Mouse (Mus musculus) urinary bladder, postnatal 14 days (tissue): ENCODE data around the gene Zbtb25.

Experiments
- DNase-seq: peaks from one replicate; pipeline ENCODE4 v3.0.0; 2021; ENCODE audit warnings: low spot score

Gene Zbtb25

DNA sequence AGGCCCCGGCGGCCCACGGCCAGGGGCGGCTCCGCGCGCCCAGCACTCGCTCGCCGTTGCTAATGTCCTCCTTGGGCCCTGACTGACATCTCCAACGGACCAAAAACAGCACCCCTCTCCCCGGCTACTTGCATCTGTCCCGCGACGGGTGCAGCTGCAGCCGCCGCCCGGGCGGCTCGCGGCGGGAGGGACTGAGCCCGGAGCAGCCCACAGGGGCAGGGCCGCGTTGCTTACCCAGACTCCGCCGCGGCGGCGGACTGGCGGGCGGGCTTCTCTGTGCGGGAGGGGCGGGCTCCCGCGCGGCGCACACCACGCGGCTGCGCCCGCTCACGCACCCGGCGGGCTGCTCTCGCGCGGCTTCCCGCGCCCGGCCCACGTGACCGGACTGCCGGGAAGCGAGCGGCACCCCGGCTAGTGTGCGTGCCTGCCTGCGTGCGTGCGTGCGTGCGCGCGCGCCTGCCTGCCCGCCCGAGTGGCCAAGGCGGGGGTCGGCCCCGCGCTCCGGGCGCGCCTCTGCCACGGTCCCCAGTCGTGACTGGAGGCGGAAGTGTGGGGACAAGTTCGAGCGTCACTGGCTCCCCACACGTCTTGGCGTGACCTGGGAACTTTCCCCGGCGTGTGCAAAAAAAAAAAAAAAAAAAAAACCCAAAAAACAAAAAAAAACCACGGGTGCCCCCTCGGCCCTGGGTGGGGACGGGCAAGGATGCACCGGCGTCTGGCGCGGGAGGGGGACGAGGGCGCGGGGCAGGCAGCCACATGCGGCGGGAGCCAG, at the start of gene Zbtb25:
Gene Zbtb25, minus strand, starts transcription at position 397 of the 772 bp plus-strand sequence.
- peak; percentile 81 for DNase-seq

DNA sequence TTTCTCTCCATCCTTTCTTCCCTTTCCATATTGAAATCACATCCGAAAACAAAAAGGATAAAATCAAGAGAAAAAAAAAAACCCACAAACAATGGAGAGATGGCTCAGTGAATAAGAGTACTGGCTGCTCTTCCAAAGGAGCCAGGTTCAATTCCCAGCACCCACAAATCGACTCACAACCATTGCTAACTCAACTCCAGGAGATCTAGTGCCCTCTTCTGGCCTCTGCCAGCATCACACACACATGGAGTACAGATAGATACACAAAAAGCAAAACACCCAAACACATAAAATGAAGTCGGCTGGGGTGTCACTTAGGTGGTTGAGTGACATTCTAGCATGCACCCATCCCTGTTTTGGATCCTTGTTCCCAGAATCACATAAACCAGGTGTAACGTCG, 48.9 kb upstream of the Zbtb25 start:
- DNase-seq, result no peak

GRCm38 (mm10) chr12:76417433-76417854, 48.0 kb upstream of the Zbtb25 start, which contains the start of gene Ppp1r36:
Gene Ppp1r36 (plus strand): TSS chr12:76417538.
- DNase-seq, result peak; percentile 61

GRCm38 (mm10) chr12:76415383-76416010, 46.1 kb upstream of the Zbtb25 start:
- DNase-seq, result no peak

- no peak for DNase-seq
Observed at GRCm38 (mm10) chr12:76409166-76409565, 39.8 kb upstream of the Zbtb25 start.

GRCm38 (mm10) chr12:76407184-76407583, 37.8 kb upstream of the Zbtb25 start:
- DNase-seq, result no peak

GRCm38 (mm10) chr12:76405971-76406370, 36.6 kb upstream of the Zbtb25 start:
- DNase-seq, result no peak

DNA sequence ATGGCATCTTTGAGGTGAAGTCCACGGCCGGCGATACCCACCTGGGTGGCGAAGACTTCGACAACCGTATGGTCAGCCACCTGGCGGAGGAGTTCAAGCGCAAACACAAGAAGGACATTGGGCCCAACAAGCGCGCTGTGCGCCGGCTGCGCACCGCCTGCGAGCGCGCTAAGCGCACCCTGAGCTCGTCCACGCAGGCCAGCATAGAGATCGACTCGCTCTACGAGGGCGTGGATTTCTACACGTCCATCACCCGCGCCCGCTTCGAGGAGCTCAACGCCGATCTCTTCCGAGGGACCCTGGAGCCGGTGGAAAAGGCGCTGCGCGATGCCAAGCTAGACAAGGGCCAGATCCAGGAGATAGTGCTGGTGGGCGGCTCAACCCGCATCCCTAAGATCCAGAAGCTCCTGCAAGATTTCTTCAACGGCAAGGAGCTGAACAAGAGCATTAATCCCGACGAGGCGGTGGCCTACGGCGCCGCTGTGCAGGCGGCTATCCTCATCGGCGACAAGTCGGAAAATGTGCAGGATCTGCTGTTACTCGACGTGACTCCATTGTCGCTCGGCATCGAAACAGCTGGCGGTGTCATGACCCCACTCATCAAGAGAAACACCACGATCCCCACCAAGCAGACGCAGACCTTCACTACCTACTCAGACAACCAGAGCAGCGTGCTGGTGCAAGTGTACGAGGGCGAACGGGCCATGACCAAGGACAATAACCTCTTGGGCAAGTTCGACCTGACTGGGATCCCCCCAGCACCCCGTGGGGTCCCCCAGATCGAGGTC, 36.0 kb upstream of the Zbtb25 start:
- peak; percentile 26 for DNase-seq

DNA sequence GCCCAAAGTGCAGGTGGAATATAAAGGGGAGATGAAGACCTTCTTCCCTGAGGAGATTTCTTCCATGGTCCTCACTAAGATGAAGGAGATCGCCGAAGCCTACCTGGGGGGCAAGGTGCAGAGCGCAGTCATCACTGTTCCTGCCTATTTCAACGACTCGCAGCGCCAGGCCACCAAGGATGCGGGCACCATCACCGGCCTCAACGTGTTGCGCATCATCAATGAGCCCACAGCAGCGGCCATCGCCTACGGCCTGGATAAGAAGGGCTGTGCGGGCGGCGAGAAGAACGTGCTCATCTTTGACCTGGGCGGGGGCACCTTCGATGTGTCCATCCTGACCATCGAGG, 35.4 kb upstream of the Zbtb25 start:
- peak; percentile 29 for DNase-seq

GRCm38 (mm10) chr12:76403886-76404537, 34.6 kb upstream of the Zbtb25 start, which contains the start of gene Hspa2:
Gene Hspa2 (plus strand): TSS chr12:76404176.
- peak; percentile 100 for DNase-seq

- peak; percentile 91 for DNase-seq
Observed at GRCm38 (mm10) chr12:76402991-76403885, 33.8 kb upstream of the Zbtb25 start.

- DNase-seq, result no peak
Observed at GRCm38 (mm10) chr12:76401674-76402073, 32.3 kb upstream of the Zbtb25 start.

DNA sequence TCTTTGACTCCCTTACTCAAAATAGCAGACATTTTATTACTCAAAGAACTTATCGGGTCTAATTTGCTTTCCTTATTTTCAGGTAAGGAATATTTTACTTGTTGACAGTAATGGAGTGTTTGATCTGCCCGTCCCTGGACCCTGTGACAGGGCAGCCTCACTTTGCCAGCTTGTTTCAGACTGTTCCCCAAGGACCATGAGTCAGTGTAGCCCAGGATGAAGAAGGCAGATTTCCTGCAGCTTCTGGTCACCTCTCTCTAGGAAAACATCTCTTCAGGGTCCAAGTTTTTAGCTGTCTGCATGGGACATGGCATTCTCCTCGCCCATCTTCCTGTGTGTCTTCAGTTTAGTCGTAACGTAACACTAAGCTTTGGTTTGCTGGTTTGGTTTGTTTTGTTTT, 27.9 kb upstream of the Zbtb25 start:
- DNase-seq, result no peak

GRCm38 (mm10) chr12:76392979-76393378, 23.6 kb upstream of the Zbtb25 start:
- no peak for DNase-seq

DNA sequence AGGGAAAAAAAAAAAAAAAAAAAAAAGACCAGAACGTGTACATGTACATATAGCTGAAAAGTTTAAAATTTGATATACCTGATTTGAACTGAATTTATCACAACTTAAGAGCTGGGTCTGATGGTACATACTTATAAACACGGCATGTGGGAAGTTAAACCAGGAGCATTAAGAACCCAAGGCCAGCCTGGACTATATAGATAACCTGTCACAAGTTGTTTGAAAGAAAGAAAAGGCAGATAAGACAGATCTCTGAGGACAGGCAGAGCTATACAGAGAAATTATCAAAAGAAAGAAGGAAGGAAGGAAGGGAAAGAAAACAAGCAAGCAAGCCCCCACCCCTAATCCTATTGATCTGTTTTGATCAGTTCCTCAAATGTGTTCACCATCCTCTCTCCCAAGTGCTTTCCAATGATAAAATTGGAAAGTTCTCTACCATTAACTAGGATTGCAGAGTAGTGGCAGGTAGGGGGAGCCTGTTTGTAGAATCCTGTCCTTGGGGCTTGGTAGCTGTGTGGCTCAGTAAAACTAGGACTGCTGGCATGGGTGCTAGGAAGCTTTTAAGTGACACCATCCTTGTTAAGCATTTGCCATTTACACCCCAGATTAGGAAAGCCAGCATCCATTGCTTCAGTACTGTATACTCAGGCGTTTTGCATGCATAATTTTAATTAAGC, 22.3 kb upstream of the Zbtb25 start:
- DNase-seq, result no peak

GRCm38 (mm10) chr12:76388794-76389193, 19.4 kb upstream of the Zbtb25 start:
- DNase-seq, result no peak

DNA sequence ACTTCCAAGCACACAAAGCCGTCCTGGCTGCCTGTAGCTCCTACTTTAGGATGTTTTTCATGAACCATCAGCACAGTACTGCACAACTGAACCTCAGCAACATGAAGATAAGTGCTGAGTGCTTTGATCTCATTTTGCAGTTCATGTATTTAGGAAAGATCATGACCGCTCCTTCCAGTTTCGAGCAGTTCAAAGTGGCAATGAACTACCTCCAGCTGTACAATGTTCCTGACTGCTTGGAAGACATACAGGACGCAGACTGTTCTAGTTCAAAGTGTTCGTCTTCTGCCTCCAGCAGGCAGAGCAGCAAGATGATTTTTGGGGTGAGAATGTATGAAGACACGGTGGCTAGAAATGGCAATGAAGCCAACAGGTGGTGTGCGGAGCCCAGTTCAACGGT, 15.9 kb upstream of the Zbtb25 start:
- no peak for DNase-seq

DNA sequence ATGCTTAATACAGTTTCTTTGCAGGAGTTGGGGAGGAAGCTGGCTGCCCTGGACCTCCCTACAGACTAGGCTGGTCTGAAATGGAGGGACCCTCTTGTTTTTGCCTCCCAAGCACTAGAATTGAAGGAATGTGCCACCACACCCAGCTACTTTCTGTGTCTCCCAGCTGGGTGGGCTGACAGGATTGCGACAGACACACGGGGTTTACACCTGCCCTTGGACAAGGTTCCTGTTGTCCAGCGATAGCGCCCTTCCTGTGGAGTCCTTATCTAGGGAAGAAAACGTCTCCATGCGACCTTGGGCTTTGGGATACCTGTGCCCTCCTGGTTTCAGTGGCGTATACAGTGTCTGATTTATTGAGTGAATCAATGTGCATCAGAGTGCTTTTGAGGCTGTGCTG, 10.7 kb upstream of the Zbtb25 start:
- no peak for DNase-seq

- DNase-seq, result no peak
Observed at GRCm38 (mm10) chr12:76378556-76378955, 9.2 kb upstream of the Zbtb25 start.

- no peak for DNase-seq
Observed at GRCm38 (mm10) chr12:76377726-76378125, 8.3 kb upstream of the Zbtb25 start.

DNA sequence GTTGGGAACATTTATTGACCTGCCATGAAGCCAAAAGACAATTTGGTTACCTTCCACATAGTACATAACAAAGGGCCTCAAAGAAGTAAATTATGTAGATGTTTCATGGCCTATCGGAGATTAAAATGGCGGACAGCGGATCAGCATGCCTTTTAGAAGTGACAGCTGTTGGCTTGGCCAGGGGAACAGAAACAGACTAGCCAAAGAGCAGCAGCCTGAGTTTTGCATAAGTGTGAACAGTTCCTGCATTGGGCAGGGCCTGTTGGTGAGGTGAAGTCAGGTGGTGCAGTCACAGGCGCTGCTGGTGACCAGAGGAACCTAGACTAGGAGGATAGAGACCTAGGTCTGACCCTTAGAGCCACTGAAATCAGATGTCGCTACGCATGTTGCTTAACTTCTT, 7.7 kb upstream of the Zbtb25 start:
- DNase-seq, result no peak
